Mouse (Mus musculus) kidney, adult 2 months (tissue): ENCODE results near the gene Gbp5.

Experiments
- CTCF ChIP-seq: fragments of 200-500 bp; conservative IDR thresholded peaks from 2 replicates; pipeline ENCODE4 v1.5.1; 2011; ENCODE audit warnings: low read depth, mild to moderate bottlenecking, control low read depth, low read length, moderate library complexity, mixed read lengths; ENCODE audit not compliant: insufficient read depth, insufficient read length
- POLR2A ChIP-seq: fragments of 200-500 bp; IDR thresholded peaks from one replicate; pipeline ENCODE4 v1.6.1; 2011; ENCODE audit warnings: low read depth, low read length, control low read depth

DNA sequence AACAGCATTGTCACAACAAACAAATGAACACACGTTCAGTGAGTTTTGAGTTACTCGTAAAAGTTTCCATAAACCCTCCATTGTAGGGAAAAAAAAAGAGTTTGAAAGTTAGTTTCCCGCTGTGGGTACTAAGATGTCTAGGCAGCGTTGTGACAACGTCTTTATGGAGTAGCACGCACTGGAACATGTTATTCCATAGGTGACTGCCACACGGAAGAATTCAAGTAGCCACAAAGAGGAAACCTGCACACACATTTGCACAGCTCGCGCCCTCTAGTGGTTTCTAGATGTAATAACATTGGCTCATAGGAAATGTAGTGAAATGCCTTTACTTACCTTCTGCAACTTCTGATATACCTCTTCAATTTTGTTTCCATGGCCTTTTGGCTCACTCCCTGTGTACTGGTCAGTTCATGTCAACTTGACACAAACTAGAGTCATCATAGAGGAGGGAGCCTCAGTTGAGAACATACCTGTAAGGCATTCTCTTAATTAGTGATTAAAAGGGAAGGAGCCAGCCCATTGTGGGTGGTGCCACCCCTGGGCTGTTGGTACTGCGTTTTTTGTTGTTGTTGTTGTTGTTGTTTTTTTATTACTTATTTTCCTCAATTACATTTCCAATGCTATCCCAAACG, 19.3 kb upstream of the Gbp5 start:
- TF ChIP-seq CTCF (peak; percentile 70), POLR2A (no peak)
